34 mouse cellular contexts compared by ENCODE assay signal in genomic region chr14:56102386-56102785, GRCm38 (mm10). TPM values are rescaled to one million over a fixed set of nuclear protein-coding genes. Genes with fewer than 3 reads are reported as not detected.
DNase-seq lines count a peak whose midpoint lies in the region; ATAC-seq lines count a peak whose summit lies in the region.
"Had no signal": no experiment of that assay in that cellular context is flagged by ENCODE, and none has a peak within 500 bp of the region (broad histone marks: within the 10 kb centered on the region; RNA-seq: fewer than 3 reads in every experiment).

Ctsg (minus strand) TSS chr14:56102574.

- H3K4me1 ChIP-seq in liver, embryonic 13.5 days (replicated peaks): no peaks in the 10 kb centered on the region
- H3K4me1 ChIP-seq: embryonic facial prominence, embryonic 12.5 days had no signal

- 47% methylated on average over 10 of the region's 10 CpGs for WGBS in liver, embryonic 13.5 days (ENCODE audit: insufficient replicate concordance)

- no peaks in the 10 kb centered on the region for H3K9me3 ChIP-seq in liver, embryonic 13.5 days (replicated peaks)
- H3K9me3 ChIP-seq: embryonic facial prominence, embryonic 12.5 days; stomach, embryonic 15.5 days had no signal

- no peaks in the 10 kb centered on the region for H3K27me3 ChIP-seq in liver, embryonic 13.5 days
- H3K27me3 ChIP-seq: stomach, embryonic 15.5 days had no signal

- ATAC-seq in liver, embryonic 13.5 days (ENCODE audit: low read depth): no peak
- peak; percentile 64 for ATAC-seq in common myeloid progenitor, adult 5-6 weeks (replicated peaks; ENCODE audit: low read depth, poor library complexity, severe bottlenecking)
- peak; percentile 34 to 37; a peak in 1 of 4 replicates for ATAC-seq in hematopoietic stem cell, adult 5-6 weeks (replicated peaks in 1 of 2; ENCODE audit: insufficient read depth in 1 of 2, low FRiP score in 2 of 2, low TSS enrichment in 1 of 2, low read depth in 1 of 2, poor library complexity in 2 of 2, severe bottlenecking in 2 of 2)
- peak; percentile 69 for ATAC-seq in megakaryocyte progenitor cell, adult 5-6 weeks (replicated peaks; ENCODE audit: poor library complexity)
- ATAC-seq: forebrain, embryonic 16.5 days; intestine, postnatal 0 days; lung, postnatal 0 days; midbrain, embryonic 16.5 days had no signal

- no peak within 1 kb of the TSS for H3K9ac ChIP-seq in liver, embryonic 13.5 days
- H3K9ac ChIP-seq: embryonic facial prominence, embryonic 12.5 days; hindbrain, embryonic 14.5 days; stomach, embryonic 15.5 days had no signal

- H3K4me2 ChIP-seq in liver, embryonic 13.5 days: no peak within 1 kb of the TSS
- H3K4me2 ChIP-seq: embryonic facial prominence, embryonic 12.5 days; hindbrain, embryonic 14.5 days; midbrain, embryonic 11.5 days; stomach, embryonic 15.5 days had no signal

- no peak within 1 kb of the TSS for H3K27ac ChIP-seq in liver, embryonic 13.5 days
- H3K27ac ChIP-seq: embryonic facial prominence, embryonic 12.5 days; gastrocnemius, adult 2 months; hindbrain, embryonic 14.5 days; macrophage; stomach, embryonic 15.5 days had no signal

- no peak within 1 kb of the TSS for H3K4me3 ChIP-seq in liver, embryonic 13.5 days (replicated peaks)
- H3K4me3 ChIP-seq: embryonic facial prominence, embryonic 12.5 days; gastrocnemius, adult 2 months; stomach, embryonic 15.5 days had no signal

- no peak for DNase-seq in liver, embryonic 13.5 days
- DNase-seq in liver: no peak
- no peak for DNase-seq in adrenal gland, adult 2 months
- no peak for DNase-seq in embryo, embryonic 10 days (ENCODE audit: low spot score)
- DNase-seq: adrenal gland, postnatal 36 days; B cell, adult 2 months; cerebellum, adult 2 months; cerebellum, postnatal 14 days; gastrocnemius, adult 2 months; heart, postnatal 4 days; kidney, adult 9 months; kidney, postnatal 10 days; layer of hippocampus, adult 9-11 months had no signal

- H3K36me3 ChIP-seq in liver, embryonic 13.5 days: no peaks in the 10 kb centered on the region
- H3K36me3 ChIP-seq: embryonic facial prominence, embryonic 12.5 days; stomach, embryonic 15.5 days had no signal

RNA-seq across cellular contexts. Expression of gene Ctsg, which starts in this region (rescaled TPM):
- 20.1 and 21.8 TPM in 2 replicates for polyA plus RNA-seq in liver, embryonic 13.5 days (2015; fragmentation: Nextera tagmentation; extraction: Ambion mirVana)
- total RNA-seq in common myeloid progenitor, adult 5-6 weeks (2017): 450 and 522 TPM in 2 replicates
- total RNA-seq in hematopoietic stem cell, adult 5-6 weeks (2017): 140 and 219 TPM in 2 replicates
- 4,330 and 4,812 TPM in 2 replicates for total RNA-seq in megakaryocyte progenitor cell, adult 5-6 weeks (2015)
- total RNA-seq in megakaryocyte progenitor cell, adult 5-6 weeks (2017): 4,060 and 4,327 TPM in 2 replicates
- total RNA-seq in adrenal gland, adult 2 months (2021): not detected
- not detected in 2 replicates for polyA plus RNA-seq in adrenal gland, adult 2 months (2012; rRNA removed)
- total RNA-seq: adrenal gland, adult 18-20 months; adrenal gland, postnatal 36 days; gastrocnemius, adult 2 months; heart, postnatal 4 days; left cerebral cortex, adult 18-20 months; left cerebral cortex, postnatal 14 days; liver, adult 2 months had no signal
- polyA plus RNA-seq: cerebellum, adult 2 months; embryonic facial prominence, embryonic 12.5 days; forebrain, embryonic 11.5 days; forebrain, embryonic 16.5 days; hindbrain, embryonic 14.5 days; intestine, postnatal 0 days; large intestine, adult 2 months; limb, embryonic 11.5 days; liver, adult 2 months; midbrain, embryonic 11.5 days; midbrain, embryonic 16.5 days; neural tube, embryonic 11.5 days; small intestine, adult 2 months had no signal

Comparison
In these comparisons a context has a peak if more than half of its experiments do, and no peak if none do; other contexts are left out.
1. RNA of gene Ctsg (total RNA-seq): 4,060 to 4,812 TPM in megakaryocyte progenitor cell, adult 5-6 weeks, 450 to 522 TPM in common myeloid progenitor, adult 5-6 weeks and 140 to 219 TPM in hematopoietic stem cell, adult 5-6 weeks; not detected in adrenal gland, adult 2 months; every median in the first group is over 100 times any median in the second.
2. RNA of gene Ctsg (polyA plus RNA-seq): 20.1 to 21.8 TPM in liver, embryonic 13.5 days; not detected in adrenal gland, adult 2 months; every median in the first group is over 10 times any median in the second.